Mouse (Mus musculus) bone marrow, adult 2 months (tissue): Measurements from ENCODE around the gene Myo18a.

ENCODE experiments used
- CTCF ChIP-seq: fragments of 200-500 bp; IDR thresholded peaks from 2 replicates; pipeline ENCODE4 v1.5.1; 2011; ENCODE audit warnings: low read length, control low read depth; ENCODE audit not compliant: control insufficient read depth, insufficient read depth
- POLR2A ChIP-seq: fragments of 200-500 bp; IDR thresholded peaks from 2 replicates; pipeline ENCODE4 v1.6.1; 2011; ENCODE audit warnings: low read depth, mild to moderate bottlenecking, control low read depth, low read length, borderline replicate concordance; ENCODE audit not compliant: control insufficient read depth

- no peak for TF ChIP-seq CTCF
- no peak for TF ChIP-seq POLR2A
Observed at GRCm38 (mm10) chr11:77893283-77893682, 130.2 kb downstream of the Myo18a start.
